Mouse (Mus musculus) urinary bladder, postnatal 14 days (tissue): ENCODE measurements around the gene Csmd2.

Source experiments
- DNase-seq: peaks from one replicate; pipeline ENCODE4 v3.0.0; 2021; ENCODE audit warnings: low spot score

Csmd2 gene

DNA sequence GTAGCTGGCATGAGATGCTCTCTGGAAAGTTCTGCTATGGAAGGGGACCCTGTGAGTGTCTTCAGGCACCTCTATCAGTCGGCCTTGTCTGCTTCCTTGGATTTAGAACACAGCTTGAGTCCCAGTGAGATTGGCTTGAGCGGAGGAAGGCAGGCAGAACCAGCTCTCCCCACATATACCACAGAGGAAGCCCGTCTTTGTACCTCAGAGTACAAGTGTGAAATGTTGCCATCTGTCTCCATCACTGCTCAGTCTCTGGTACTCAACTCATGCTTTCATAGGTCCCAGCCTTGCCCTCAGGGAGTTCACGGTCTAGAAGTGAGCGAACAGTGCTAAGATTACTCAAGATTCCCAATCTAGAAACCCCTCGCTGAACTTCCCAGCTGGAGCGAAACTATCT is 352.8 kb downstream of the Csmd2 start:
- no peak for DNase-seq

- DNase-seq: no peak
Measured at GRCm38 (mm10) chr4:128341315-128341714, 353.7 kb downstream of the Csmd2 start.

DNA sequence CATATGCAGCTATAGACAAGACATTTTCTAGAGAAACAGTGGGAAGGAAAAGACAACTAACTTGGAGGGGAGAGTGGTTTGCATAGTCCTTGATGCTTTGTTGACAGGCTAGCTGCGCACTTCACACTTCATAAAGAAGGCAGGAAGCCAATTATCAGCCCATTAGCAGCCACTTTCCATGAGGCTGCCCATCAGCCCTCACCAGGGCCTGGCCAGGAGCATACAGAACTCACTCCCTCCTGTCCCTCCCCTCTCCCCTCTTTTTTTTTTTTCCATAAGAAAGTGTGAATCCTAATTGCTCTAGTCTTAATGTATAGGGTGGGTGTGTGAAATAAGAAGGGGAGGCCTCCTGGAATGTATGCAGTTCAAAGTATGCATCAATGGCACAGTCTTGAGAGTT is 354.6 kb downstream of the Csmd2 start:
- no peak for DNase-seq

- no peak for DNase-seq
Measured at GRCm38 (mm10) chr4:128358751-128359150, 371.1 kb downstream of the Csmd2 start.

DNA sequence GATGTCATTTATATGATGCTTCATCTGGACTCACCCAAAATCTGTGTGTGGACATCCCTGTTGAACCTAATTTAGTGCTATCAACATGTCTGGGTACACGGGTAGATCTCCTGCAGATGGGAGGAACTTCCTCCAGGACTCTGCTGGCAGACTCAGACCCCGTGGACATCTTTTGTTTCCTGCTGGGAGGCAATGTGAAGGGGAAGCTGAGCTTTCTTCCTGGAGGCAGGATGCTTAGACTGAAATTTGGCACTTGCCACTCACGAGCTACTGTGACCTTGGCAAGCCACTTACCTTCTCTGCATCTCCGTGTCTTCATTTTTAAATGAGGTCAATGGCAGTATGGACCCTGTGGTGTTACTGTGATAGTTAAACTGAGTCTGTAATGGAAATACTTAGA is 378.2 kb downstream of the Csmd2 start:
- DNase-seq: no peak

GRCm38 (mm10) chr4:128368088-128368487 is 380.4 kb downstream of the Csmd2 start:
- DNase-seq: no peak

DNA sequence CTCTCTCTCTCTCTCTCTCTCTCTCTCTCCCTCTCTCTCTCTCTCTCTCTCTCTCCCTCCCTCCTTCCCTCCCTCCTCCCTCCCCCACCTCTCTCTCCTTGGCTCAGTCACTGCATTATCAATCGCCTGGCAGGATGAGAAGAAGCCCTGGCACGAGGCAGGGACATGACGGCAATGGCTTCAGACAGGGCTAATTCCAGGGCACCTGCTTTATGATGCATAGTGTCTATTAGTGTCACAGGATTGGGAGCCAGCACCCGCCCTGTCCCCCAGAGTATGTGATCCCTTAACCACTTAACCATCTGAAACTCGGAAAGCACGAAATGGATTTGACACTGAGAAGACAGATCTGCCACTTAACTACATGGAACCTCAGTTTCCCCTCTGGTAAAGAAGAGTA is 384.1 kb downstream of the Csmd2 start:
- no peak for DNase-seq

GRCm38 (mm10) chr4:128373196-128373595 is 385.5 kb downstream of the Csmd2 start:
- no peak for DNase-seq

- no peak for DNase-seq
Measured at GRCm38 (mm10) chr4:128374051-128374450, 386.4 kb downstream of the Csmd2 start.

- no peak for DNase-seq
Measured at GRCm38 (mm10) chr4:128378946-128379345, 391.3 kb downstream of the Csmd2 start.

GRCm38 (mm10) chr4:128381331-128381730 is 393.7 kb downstream of the Csmd2 start:
- DNase-seq: no peak

DNA sequence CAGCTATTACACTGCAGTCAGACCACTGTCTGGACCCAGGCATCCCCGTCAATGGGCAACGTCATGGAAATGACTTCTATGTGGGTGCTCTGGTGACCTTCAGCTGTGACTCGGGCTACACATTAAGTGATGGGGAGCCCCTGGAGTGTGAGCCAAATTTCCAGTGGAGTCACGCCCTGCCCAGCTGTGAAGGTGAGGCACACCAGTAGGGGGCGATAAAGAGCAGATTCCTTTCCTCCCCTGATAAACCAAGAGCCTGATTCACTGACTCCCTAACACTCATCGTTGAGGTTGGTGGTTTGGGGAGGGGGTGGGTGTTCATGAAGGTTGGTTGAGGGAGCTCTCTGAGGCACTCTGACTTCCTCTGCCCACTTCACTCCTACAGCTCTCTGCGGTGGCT is 396.1 kb downstream of the Csmd2 start:
- DNase-seq: no peak

DNA sequence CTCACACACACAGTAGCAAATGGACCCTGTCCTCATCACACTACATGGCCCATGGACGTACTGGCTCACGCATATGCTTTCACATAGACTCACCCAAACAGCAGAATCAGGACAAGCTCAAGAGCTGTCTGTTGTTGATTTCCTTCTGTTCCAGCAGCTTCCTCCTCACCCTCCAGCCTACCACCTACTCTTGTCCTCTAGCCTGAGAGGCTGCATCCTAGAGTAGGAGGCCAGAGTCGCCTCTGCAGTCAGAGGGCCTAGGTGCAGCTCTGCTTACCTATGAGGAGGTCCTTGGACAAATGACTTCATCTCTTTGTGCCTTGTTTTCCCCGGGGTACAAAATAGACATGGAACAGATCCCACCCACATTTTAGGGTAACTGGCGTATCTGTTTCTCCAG is 403.8 kb downstream of the Csmd2 start:
- DNase-seq: no peak

GRCm38 (mm10) chr4:128392279-128392678 is 404.6 kb downstream of the Csmd2 start:
- no peak for DNase-seq

DNA sequence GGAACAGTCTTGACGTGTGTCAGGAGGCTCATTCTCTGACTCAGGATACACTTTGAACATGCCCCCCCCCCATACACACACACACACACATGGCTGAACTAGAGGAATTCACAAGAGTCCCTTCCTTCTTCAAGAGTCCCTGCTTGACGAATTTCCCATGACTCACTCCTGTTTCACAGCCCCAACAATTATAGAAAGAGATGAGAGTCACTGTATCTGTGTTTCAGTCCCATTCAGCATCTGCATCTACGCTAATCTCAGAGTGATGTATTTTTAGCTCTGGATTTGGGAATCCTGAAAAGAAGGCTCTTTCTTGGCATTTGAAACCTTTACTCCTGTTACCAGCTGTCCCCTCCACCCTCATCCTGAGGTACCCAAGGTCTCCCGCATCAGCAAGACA is 406.2 kb downstream of the Csmd2 start:
- DNase-seq: no peak

DNA sequence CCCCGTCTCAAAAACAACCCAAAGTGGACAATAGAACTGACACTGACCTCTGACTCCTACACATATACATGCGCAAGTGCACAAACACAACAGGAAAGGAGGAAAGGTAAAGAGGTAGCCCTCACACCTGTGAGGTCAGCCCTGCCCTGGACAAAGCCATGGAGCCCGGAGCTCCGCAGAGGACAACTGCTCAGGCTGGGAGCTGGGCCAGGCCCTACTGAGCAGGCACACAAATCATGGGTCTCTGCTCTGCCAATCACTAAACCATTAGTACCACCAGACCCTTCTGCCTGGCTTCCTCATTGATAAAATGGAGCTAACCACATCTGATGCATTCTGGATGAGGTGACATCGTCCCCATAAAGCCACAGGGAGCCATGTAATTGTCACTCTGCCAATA is 409.0 kb downstream of the Csmd2 start:
- no peak for DNase-seq

DNA sequence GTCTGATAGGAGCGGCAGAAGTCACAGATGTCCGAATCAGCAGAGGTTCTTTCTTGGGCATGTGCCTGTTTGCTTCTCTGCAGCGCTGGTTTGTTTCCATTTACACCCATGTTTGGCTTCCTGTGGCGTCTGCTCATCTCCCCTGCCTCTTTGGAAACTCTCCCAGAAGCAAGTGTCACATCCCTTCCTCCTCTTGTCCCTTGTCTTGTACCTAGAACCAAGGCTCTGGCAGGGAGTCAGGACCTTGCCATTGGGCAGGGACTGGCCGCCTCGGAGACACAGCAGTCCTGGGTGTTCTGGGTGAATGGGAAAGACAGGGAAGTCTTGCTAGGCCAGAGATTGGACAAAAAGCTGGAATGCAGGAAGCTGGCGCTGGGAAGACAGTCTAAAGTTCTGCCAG is 410.1 kb downstream of the Csmd2 start:
- no peak for DNase-seq

DNA sequence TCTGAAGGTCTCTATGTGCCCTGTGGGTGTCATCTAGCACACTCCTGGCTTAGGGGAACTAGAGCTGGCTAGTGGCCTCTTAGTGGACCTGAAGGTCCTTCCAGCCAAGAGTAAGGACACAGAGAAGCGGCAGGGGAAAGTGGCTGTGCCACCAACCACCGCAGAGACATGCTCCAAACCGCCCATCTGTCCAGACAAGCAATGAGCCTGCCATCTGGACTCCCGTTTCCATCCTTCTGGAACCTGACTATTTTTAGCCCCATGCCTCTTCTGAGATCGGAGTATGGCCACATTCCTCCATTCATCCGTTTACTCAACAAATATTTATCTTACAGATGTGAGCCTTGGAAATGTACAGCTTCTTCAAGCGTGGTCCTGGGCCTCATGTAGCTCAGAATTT is 411.3 kb downstream of the Csmd2 start:
- DNase-seq: no peak

- DNase-seq: no peak
Measured at GRCm38 (mm10) chr4:128400016-128400415, 412.4 kb downstream of the Csmd2 start.

GRCm38 (mm10) chr4:128401591-128401990 is 413.9 kb downstream of the Csmd2 start:
- DNase-seq: no peak

DNA sequence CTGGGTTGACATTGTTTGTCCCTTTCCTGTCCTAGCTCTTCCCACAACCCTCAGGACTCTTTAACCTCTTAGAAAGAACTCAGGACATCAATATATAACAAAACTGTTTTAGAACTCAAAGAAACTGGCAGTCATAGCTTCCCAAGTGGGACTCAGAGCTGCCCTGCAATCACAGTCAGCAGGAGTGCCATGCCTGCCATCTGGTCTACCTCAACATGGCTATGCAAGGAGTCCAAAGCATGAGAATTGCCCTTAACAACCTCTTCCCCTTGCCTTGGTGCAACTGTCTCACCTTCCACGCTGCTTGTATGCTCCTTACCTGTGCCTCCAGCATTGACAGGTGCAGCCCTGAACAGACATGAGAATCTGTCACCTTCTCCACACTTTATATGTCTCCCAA is 415.0 kb downstream of the Csmd2 start:
- no peak for DNase-seq

DNA sequence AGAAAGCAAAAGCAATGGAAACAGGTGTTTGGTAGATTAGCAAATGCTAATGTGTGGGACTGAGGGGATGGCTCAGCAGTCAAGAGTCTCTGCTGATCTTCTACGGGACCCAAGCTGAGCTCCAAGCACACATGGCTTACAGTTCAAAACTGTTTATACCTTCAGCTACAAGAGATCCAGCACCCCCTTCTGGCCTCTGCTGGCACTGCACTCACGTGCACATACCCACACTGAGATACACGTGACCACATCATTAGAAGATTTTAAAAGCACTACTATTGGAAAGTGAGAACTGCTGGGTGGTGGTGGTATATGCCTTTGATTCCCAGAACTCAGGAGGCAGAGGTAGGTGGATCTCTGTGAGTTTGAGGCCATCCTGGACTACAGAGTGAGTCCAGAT is 417.9 kb downstream of the Csmd2 start:
- no peak for DNase-seq

GRCm38 (mm10) chr4:128407084-128407845 is 419.6 kb downstream of the Csmd2 start:
- DNase-seq: no peak

DNA sequence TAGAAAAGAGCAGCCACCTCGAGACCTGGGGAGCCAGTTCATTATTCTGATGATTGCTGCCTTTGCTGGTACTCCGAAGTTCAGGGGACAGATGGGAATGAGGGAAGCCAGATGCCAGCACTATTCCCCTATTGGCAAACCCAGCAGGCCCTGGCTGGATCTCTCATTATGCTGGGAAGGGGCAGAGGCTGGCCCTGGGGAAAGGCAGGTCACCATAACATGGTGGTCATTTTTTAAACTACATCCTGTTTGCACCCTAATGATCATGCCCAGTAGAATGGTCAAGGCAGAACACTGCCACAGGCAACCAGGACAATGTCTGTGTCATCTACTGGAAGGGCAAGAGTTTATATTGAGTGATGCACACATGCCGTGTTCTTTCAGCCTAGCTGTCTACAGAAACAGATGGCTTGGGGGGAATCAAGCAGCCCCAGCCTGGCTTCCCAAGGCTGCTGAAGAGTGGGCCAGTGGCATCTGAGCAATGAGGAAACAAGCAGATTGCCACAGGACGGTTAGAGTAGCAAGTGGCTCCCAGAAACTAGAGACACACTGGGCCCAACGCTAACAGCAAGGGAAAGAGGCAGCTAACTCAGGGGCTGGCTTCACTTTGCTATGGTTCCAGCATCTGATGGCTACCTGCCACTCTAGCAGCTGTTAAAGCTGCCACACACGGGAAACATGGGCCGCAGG is 424.4 kb downstream of the Csmd2 start:
- no peak for DNase-seq
